Mouse (Mus musculus) large intestine, adult 2 months (tissue): Measurements from ENCODE around the gene Ccdc86. TPM values are rescaled to one million over a fixed set of nuclear protein-coding genes. Genes with fewer than 3 reads are reported as not detected.

Source experiments
- DNase-seq: peaks from one replicate; pipeline ENCODE4 v3.0.0-alpha.2; 2012; ENCODE audit warnings: low read depth, low spot score
- WGBS: fragments of 180-500 bp; shearing (Covaris S2); methylation state at CpG from one replicate; pipeline ENCODE4 v1.1.7; 2018; 5-methylcytosine and 5-hydroxymethylcytosine counted together
- polyA plus RNA-seq: library from polyadenylated mRNA; depleted of rRNA; stranded (reverse); fragments of >200 nt; gene quantifications from 2 replicates; pipeline ENCODE4 v1.2.3, GENCODE M21; 2012; rRNA removed

Ccdc86 gene
- polyA plus RNA-seq = 6.6 and 7.0 TPM in 2 replicates

DNA sequence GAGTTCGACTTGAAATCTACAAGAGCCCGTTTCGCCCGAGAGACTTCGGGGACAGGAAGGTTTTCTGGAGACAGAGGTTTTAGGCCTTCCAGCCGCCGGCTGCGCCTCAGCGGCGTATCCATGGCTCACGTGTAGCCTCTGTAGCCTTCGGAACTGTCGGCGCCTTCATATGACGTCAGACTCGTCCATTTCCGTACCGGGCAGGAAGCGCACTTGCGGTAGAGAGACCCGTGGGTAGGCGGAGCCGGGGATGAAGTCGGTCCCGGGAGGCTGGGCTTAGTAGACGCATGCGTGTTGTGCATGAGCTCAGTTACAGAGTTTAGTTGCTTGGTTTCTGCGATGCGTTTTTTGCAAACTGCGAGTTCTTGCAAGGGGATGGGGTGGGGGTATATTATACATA lies at the start of gene Ccdc86:
Ccdc86 (minus strand) TSS at position 155 of the 400 bp plus-strand sequence.
- WGBS = under 1% methylated on average over 30 of the region's 30 CpGs
- DNase-seq = peak; percentile 98

DNA sequence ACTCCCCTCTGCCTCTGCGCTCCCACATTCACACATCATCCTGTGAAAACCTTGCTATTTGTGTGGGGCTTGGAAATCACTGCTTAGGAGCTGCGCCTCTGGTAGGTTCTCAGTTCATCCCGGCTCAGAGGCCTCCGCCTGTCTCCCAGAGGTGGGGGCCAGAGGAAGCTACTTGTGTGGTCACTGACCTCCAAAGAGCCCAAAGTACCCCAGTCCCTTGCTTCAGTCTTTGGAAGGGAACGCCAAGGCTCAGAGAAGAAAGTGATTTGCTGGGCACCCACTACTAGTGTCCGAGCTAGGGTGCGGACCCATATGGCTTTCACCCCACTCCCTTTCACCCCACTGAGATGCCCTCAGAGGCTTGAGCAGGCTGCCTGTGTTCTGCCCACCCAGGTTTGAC lies 44.1 kb upstream of the Ccdc86 start, which contains the start of gene Ms4a15:
Ms4a15 (minus strand) TSS at position 101 of the 400 bp plus-strand sequence.
- no peak for DNase-seq
- WGBS = 89% methylated on average over 7 of the region's 7 CpGs

DNA sequence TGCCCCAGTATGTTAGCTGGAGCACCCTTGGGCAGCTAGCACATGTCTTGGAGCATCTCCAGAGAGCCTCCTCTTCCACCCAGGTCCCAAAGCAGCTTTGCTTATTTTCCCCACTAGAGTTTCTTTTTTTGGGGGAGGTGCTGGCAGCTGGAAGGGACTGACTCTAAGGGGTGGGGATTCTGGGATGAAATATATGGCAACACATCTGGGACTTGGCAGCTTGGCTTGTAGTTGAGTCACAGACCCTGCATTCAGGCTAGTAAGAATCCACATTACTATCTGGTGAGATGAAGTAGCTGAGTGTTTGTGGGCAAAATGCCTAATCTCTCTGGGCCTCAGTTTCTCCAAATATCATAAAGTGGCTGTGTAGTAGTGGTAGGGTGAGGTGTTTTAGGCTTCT lies 42.8 kb upstream of the Ccdc86 start:
- DNase-seq = no peak

- WGBS = 76% methylated on average over 1 of the region's 1 CpGs
- DNase-seq = no peak
These were observed 41.7 kb upstream of the Ccdc86 start for GRCm38 (mm10) chr19:10990751-10991150.

GRCm38 (mm10) chr19:10988563-10988962 lies 39.5 kb upstream of the Ccdc86 start:
- DNase-seq = no peak
- WGBS = 71% methylated on average over 1 of the region's 1 CpGs

GRCm38 (mm10) chr19:10985889-10986288 lies 36.8 kb upstream of the Ccdc86 start:
- DNase-seq = no peak
- WGBS = 84% methylated on average over 4 of the region's 4 CpGs

- 89% methylated on average over 13 of the region's 13 CpGs for WGBS
- DNase-seq = no peak
These were observed 35.5 kb upstream of the Ccdc86 start for GRCm38 (mm10) chr19:10984551-10984950.

- 23% methylated on average over 14 of the region's 14 CpGs for WGBS
- DNase-seq = no peak
These were observed 34.1 kb upstream of the Ccdc86 start for GRCm38 (mm10) chr19:10983146-10983545.

DNA sequence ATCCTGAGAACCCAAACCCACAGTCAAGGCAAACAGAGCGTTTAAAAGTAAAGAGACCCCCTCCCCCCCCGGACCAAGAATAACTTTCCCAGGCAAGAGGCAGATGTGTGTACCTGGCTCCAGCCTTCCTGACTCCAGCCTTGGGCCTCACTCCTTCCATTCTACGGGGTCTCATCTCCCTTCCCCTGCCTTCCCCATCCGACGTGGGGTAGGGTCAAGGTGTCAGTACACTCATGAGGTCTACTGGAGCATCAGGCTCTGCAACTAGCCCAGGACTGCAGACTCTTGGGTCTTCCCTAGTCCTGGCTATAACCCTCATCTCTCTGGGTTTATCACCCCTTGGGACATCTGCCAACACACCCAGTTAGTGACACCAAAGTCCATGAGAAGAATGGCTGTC lies 31.1 kb upstream of the Ccdc86 start:
- 70% methylated on average over 5 of the region's 5 CpGs for WGBS
- no peak for DNase-seq

- WGBS = 12% methylated on average over 18 of the region's 18 CpGs
These were observed 30.4 kb upstream of the Ccdc86 start for GRCm38 (mm10) chr19:10979184-10980168.

DNA sequence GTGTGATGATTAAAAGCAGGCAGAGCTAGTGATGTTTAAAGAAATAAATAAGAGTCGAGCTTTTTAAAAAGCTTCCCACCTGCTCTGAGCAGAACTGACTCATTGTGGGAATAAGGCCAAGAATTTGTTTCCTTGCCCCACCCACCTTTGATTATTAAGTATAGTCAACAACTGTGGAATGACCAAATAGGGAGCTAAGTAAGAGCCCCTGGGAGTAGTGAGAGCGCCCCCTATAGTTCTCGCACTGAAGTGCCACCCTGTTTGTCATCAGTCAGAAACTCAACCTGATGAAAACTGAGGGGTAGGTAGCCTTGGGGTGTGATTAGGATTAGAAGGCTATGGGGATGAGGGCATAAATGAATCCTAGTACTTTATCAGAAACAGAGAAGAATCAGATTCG lies 27.3 kb upstream of the Ccdc86 start:
- WGBS = 38% methylated on average over 4 of the region's 4 CpGs

More at GRCm38 (mm10) chr19:10979184-10980168, 30.4 kb upstream of the Ccdc86 start:
- DNase-seq = no peak

DNA sequence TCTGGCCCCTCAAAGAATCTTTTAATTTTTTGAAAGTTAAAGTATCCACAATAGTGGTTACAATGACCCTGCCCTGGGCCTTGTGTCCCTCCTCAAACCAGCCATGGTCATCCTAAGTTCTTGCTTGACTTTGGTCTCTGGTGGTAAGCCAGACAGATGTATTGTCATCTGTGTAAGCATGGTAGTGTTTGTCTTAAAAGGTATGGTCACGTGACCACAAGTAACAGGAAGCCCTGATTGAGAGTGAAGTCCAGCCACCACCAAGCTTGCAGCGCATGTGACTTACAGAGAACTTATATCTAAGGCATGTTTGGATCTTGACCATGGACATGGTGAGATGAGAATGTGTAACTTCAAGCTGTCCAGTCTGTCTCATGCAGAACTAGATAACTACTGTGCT lies 26.1 kb upstream of the Ccdc86 start:
- WGBS = 44% methylated on average over 2 of the region's 2 CpGs
- DNase-seq = no peak

More for the DNA sequence above, 27.3 kb upstream of the Ccdc86 start:
- no peak for DNase-seq

- WGBS = 19% methylated on average over 4 of the region's 4 CpGs
- DNase-seq = no peak
These were observed 25.3 kb upstream of the Ccdc86 start, which contains the start of gene Ms4a10 for GRCm38 (mm10) chr19:10974238-10974865. Gene Ms4a10 (minus strand): TSS chr19:10974670.

DNA sequence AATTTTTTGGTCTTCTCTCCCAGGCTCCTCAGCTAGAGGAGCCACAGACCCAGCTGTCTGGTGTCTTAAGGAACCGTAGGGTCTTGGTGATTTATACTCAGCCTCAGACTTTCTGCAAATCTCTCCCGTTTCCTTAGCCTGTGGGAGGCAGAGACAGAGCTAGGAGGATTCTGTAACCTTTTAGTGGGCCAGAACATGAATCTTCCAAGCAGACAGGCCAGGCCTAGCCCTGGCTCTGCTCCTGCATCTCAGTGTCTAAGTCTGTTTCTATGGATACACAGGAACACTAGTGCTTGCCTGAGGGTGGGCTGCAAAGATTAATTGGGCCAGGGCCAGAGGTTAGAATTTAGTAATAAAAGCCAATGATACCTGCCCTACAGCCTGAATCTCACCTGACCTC lies 24.1 kb upstream of the Ccdc86 start:
- no peak for DNase-seq
- 73% methylated on average over 2 of the region's 2 CpGs for WGBS

DNA sequence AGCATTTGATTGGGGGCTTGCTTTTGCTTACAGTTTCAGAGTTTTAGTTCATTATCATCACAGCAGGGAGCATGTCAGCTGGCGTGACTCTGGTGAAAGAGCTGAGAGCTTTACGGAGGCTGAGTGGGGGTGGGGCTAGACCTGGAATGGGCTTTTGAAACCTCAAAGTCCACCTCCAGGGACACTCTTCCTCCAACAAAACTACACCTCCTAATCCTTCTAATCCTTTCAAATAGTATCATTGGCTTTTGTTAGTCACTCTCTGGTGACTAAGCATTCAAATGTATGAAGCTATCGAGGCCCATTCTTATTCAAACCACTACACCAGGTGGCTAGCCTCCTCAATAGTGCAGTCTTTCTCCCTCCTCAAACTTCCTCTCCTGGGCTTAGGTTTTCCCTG lies 23.6 kb upstream of the Ccdc86 start:
- no peak for DNase-seq
- WGBS = 78% methylated on average over 3 of the region's 3 CpGs

- 57% methylated on average over 3 of the region's 3 CpGs for WGBS
These were observed 21.4 kb upstream of the Ccdc86 start for GRCm38 (mm10) chr19:10970457-10970856.

DNA sequence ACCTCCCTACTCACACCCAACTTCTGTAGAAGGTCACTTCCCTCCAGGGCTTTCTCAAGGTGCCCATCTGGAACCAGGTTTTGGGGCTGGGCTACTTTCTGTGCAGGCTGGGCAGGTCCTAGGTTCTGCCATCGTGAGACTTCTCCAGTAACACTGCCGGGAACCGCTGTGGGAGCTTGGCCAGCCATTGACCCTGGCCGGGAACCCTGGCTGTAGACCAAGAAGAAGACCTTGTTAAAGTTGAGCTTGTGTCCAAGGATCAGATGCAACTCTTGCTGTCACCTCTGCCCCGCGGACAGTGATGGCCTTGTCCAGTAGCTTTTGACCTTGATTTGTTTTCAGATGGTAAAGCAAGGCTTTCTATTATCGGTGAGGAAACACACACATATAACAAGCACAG lies 19.5 kb upstream of the Ccdc86 start:
- DNase-seq = no peak

More at GRCm38 (mm10) chr19:10970457-10970856, 21.4 kb upstream of the Ccdc86 start:
- DNase-seq = no peak

GRCm38 (mm10) chr19:10965721-10966120 lies 16.7 kb upstream of the Ccdc86 start:
- no peak for DNase-seq
- WGBS = 84% methylated on average over 7 of the region's 7 CpGs

More for the DNA sequence above, 19.5 kb upstream of the Ccdc86 start:
- 84% methylated on average over 7 of the region's 7 CpGs for WGBS

GRCm38 (mm10) chr19:10959978-10960346 lies 10.9 kb upstream of the Ccdc86 start:
- 45% methylated on average over 12 of the region's 12 CpGs for WGBS

More at GRCm38 (mm10) chr19:10959978-10960346, 10.9 kb upstream of the Ccdc86 start:
- DNase-seq = no peak
